Mouse (Mus musculus): ENCODE results near the gene Cmtm2a. TPM values are rescaled to one million over a fixed set of nuclear protein-coding genes. Genes with fewer than 3 reads are reported as not detected.
"Not testable (repeated sequence)": the region's sequence is repeated elsewhere in the genome, so short reads cannot be mapped to it uniquely, and the experiment has no call there.

The Cmtm2a gene
- polyA plus RNA-seq, 1 experiment = not detected

- Histone ChIP-seq H3K4me1 (ENCODE audit: control insufficient read depth, insufficient read depth, low read length) (no peaks in the 10 kb centered on the region), H3K27ac (ENCODE audit: insufficient read depth, low read length) (no peak overlapping the region), H3K4me3 (ENCODE audit: insufficient read depth, low read length) (no peak overlapping the region)
- no peak for TF ChIP-seq POLR2A (IDR thresholded peaks at IDR 0.05; ENCODE audit: extremely low read depth, insufficient read depth, low read length)
- no peak for TF ChIP-seq CTCF (IDR thresholded peaks at IDR 0.05; ENCODE audit: extremely low read depth, insufficient read depth, low read length)
These were observed 1.4 kb upstream of the Cmtm2a start for GRCm38 (mm10) chr8:104294396-104294795.

GRCm38 (mm10) chr8:104268937-104269440 is 24.0 kb downstream of the Cmtm2a start:
- TF ChIP-seq CTCF (IDR thresholded peaks at IDR 0.05; ENCODE audit: extremely low read depth, insufficient read depth, low read length) (no peak), POLR2A (IDR thresholded peaks at IDR 0.05; ENCODE audit: extremely low read depth, insufficient read depth, low read length) (no peak)

GRCm38 (mm10) chr8:104268368-104268767 is 24.6 kb downstream of the Cmtm2a start:
- H3K4me3 ChIP-seq (ENCODE audit: insufficient read depth, low read length) = no peak overlapping the region
- no peak overlapping the region for H3K27ac ChIP-seq (ENCODE audit: insufficient read depth, low read length)
- no peaks in the 10 kb centered on the region for H3K4me1 ChIP-seq (ENCODE audit: control insufficient read depth, insufficient read depth, low read length)
- no peak for TF ChIP-seq CTCF (IDR thresholded peaks at IDR 0.05; ENCODE audit: extremely low read depth, insufficient read depth, low read length)
- no peak for TF ChIP-seq POLR2A (IDR thresholded peaks at IDR 0.05; ENCODE audit: extremely low read depth, insufficient read depth, low read length)

More at GRCm38 (mm10) chr8:104268937-104269440, 24.0 kb downstream of the Cmtm2a start:
- no peak overlapping the region for H3K27ac ChIP-seq (ENCODE audit: insufficient read depth, low read length)
- no peaks in the 10 kb centered on the region for H3K4me1 ChIP-seq (ENCODE audit: control insufficient read depth, insufficient read depth, low read length)
- H3K4me3 ChIP-seq (ENCODE audit: insufficient read depth, low read length) = no peak overlapping the region

GRCm38 (mm10) chr8:104264271-104264935 is 28.6 kb downstream of the Cmtm2a start:
- H3K4me3 ChIP-seq (ENCODE audit: insufficient read depth, low read length); H3K4me1 ChIP-seq (ENCODE audit: control insufficient read depth, insufficient read depth, low read length); H3K27ac ChIP-seq (ENCODE audit: insufficient read depth, low read length): not testable (repeated sequence)

- not testable (repeated sequence) for H3K4me3 ChIP-seq (ENCODE audit: insufficient read depth, low read length); H3K4me1 ChIP-seq (ENCODE audit: control insufficient read depth, insufficient read depth, low read length); H3K27ac ChIP-seq (ENCODE audit: insufficient read depth, low read length)
These were observed 31.2 kb downstream of the Cmtm2a start for GRCm38 (mm10) chr8:104261802-104262201.

GRCm38 (mm10) chr8:104253016-104253415 is 40.0 kb downstream of the Cmtm2a start:
- no peak overlapping the region for H3K4me3 ChIP-seq (ENCODE audit: insufficient read depth, low read length)
- no peak for TF ChIP-seq POLR2A (IDR thresholded peaks at IDR 0.05; ENCODE audit: extremely low read depth, insufficient read depth, low read length)
- 0 out of 2 replicates have a peak, but pooled peaks have one; percentile 21 for TF ChIP-seq CTCF (IDR thresholded peaks at IDR 0.05; ENCODE audit: extremely low read depth, insufficient read depth, low read length)
- H3K4me1 ChIP-seq (ENCODE audit: control insufficient read depth, insufficient read depth, low read length) = no peaks in the 10 kb centered on the region; the same call in 1 of the 2 replicates
- no peak overlapping the region for H3K27ac ChIP-seq (ENCODE audit: insufficient read depth, low read length)

- TF ChIP-seq CTCF (IDR thresholded peaks at IDR 0.05; ENCODE audit: extremely low read depth, insufficient read depth, low read length) = no peak
- TF ChIP-seq POLR2A (IDR thresholded peaks at IDR 0.05; ENCODE audit: extremely low read depth, insufficient read depth, low read length) = no peak
- H3K4me1 ChIP-seq (ENCODE audit: control insufficient read depth, insufficient read depth, low read length) = no peaks in the 10 kb centered on the region; the same call in 1 of the 2 replicates
- no peak overlapping the region; the same call in 1 of the 2 replicates for H3K4me3 ChIP-seq (ENCODE audit: insufficient read depth, low read length)
- no peak overlapping the region for H3K27ac ChIP-seq (ENCODE audit: insufficient read depth, low read length)
These were observed 41.5 kb downstream of the Cmtm2a start for GRCm38 (mm10) chr8:104251461-104251860.

- no peaks in the 10 kb centered on the region; the same call in 1 of the 2 replicates for H3K4me1 ChIP-seq (ENCODE audit: control insufficient read depth, insufficient read depth, low read length)
- peak within 1 kb of the TSS; percentile 95 for H3K4me3 ChIP-seq (ENCODE audit: insufficient read depth, low read length)
- TF ChIP-seq POLR2A (IDR thresholded peaks at IDR 0.05; ENCODE audit: extremely low read depth, insufficient read depth, low read length) (peak; percentile 56; the same call in 1 of the 2 replicates), CTCF (IDR thresholded peaks at IDR 0.05; ENCODE audit: extremely low read depth, insufficient read depth, low read length) (no peak)
- H3K27ac ChIP-seq (ENCODE audit: insufficient read depth, low read length) = no peak within 1 kb of the TSS
These were observed 42.3 kb downstream of the Cmtm2a start, which contains the start of gene Cklf for GRCm38 (mm10) chr8:104250439-104251367. Gene Cklf (plus strand): TSS chr8:104250861.

- TF ChIP-seq CTCF (IDR thresholded peaks at IDR 0.05; ENCODE audit: extremely low read depth, insufficient read depth, low read length) (no peak), POLR2A (IDR thresholded peaks at IDR 0.05; ENCODE audit: extremely low read depth, insufficient read depth, low read length) (no peak)
- Histone ChIP-seq H3K4me1 (ENCODE audit: control insufficient read depth, insufficient read depth, low read length) (no peaks in the 10 kb centered on the region; the same call in 1 of the 2 replicates), H3K27ac (ENCODE audit: insufficient read depth, low read length) (no peak overlapping the region), H3K4me3 (ENCODE audit: insufficient read depth, low read length) (no peak overlapping the region)
These were observed 43.5 kb downstream of the Cmtm2a start for GRCm38 (mm10) chr8:104249442-104249996.

Measured in cortical plate, adult 2 months (tissue).